Mouse (Mus musculus): ENCODE measurements around the gene P2rx3.

Gene P2rx3

DNA sequence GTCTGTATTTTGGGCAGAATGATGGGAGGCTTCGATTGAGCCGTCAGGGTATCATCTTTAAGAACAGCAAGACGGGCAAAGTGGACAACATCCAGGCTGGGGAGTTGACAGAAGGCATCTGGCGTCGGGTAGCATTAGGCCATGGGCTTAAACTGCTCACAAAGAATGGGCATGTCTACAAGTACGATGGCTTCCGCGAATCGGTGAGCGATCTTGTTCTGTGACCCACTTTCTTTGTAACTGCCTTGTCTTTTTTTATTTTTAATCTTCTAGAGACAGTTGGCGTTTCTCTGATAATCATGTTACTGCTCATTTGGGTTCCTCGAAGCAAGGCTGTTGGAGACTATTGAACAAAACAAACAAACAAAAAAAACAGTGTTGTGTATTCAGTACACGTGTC is 1.1 kb upstream of the P2rx3 start:
- no peak for DNase-seq

- no peak for DNase-seq
These were observed 685 bp downstream of the P2rx3 start for GRCm38 (mm10) chr2:85036507-85037046.

- DNase-seq: no peak
These were observed 3.1 kb downstream of the P2rx3 start for GRCm38 (mm10) chr2:85034169-85034568.

DNA sequence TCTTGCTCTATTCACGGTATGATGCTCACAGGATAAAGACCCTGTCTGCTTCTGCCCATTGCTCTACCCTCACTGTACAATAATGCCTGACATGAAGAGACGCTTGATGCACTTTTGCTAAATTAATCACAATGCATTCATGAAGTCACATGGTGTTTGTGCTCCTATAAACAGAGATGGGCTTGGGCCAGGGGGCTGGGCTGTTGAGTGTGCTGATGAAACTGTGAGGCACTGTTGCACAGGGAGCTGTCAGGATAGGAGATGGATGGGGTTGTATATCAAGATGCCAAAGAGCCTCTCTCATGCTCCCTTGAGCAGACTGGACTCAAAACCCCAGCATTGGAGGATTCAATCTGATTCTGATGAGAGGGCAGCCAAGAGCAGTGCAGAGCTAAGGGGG is 4.1 kb downstream of the P2rx3 start:
- no peak for DNase-seq

GRCm38 (mm10) chr2:85030989-85031388 is 6.3 kb downstream of the P2rx3 start:
- DNase-seq: no peak

- DNase-seq: no peak
These were observed 7.4 kb downstream of the P2rx3 start for GRCm38 (mm10) chr2:85029897-85030296.

DNA sequence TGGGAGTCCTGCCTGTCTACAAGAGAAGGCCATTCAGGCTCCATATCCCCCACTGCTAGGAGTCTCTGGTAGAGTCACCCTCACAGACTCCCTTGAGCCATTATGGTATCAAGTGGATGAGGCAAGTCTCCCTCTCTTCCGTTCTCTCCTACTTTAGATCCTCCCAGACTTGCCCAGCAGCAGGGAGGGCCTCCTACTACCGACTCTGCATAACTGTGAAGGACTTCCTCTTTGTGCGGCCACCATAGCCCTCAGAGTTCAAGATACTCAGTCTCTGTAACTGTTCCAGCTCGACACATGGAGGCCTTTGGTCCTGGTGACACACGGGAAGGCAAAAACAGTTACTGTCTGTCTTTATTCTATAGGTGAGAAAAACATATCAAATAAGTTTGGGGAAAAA is 10.0 kb downstream of the P2rx3 start:
- no peak for DNase-seq

GRCm38 (mm10) chr2:85026178-85026577 is 11.1 kb downstream of the P2rx3 start:
- no peak for DNase-seq

DNA sequence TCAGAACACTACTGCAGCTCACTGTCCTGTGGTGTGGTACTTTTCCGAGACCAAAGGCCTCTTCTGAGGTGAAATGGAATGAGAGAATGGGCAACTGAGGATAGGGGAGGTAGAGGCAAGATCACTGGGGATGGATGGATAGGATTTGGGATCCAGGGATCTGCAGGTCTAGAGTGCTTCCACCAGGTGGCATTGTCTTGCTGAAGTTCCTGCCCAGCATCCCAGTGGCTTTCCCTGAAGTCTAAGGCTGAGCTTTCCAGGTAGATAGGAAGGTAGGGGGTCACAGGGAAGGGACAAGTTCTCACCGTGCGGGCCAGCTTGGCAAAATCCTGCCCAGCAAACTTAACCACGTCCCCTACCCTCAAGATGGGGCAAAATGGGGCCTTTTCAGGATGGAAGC is 15.2 kb downstream of the P2rx3 start:
- DNase-seq: no peak

GRCm38 (mm10) chr2:85014588-85014982 is 22.7 kb downstream of the P2rx3 start:
- DNase-seq: no peak

DNA sequence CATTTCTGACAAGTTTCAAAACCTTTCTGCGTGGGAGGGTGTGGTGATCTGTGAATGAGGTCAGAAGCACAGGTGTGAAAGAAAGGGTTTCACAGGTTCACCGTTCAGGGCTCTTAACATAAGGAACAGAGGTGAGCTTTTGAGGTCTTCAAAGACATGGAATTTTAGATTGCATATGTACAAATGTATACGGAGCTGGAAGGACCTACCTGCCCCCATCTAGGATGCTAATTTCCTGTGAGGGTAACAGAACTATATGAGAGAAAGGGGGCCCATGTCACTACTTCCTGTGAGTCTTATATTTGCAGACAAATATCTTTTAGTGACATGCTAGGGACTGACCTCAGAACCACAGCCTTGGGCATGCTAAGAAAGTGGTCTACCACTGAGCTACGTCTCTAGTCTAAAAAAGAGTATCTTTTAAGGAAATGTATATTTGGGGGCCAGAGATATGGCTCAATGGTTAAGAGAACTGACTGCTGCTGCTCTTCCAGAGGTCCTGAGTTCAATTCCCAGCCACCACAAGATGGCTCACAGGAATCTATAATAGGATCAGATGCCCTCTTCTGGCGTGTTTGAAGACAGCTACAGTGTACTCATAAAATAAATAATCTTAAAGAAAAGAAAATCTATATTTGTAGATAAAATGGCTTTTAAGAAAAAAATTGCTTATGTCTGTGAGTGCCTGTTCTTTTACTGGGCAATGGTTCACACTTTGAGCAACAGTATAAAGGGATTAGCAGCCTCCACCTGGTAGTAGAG is 23.3 kb downstream of the P2rx3 start:
- no peak for DNase-seq

GRCm38 (mm10) chr2:85012679-85013078 is 24.6 kb downstream of the P2rx3 start:
- DNase-seq: no peak

DNA sequence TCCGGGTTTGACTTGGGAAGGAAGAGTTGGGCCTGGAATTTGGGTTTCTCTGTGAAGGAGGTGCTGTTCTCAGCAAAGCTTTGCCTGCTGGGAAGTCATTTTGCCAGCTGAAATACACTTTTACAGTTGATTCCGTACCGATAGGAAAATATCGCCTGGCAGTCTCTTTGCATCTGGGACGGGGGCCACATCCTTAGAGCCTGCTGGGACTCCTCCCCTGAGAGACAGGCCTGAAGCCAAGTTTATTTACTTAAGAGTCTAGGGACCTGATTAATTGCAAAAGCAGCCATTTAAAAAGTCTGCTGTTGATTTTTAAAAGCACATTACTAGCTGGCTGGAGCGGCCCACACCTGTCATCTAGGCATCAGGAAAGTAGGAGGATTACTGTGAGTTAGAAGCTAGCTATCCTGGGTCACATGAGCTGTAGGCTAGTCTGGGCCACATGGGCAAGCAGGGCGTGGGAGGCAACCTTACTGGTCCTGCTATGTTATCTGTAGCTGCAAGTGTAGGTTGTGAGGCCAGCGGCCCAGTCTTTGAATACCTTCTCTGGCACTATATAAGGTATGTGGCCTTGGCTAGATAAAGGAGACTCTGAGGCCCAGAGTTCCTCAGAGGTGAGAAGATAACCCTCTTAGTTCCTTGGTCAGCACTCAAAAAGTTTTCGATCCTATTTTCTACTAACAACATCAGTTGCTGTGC is 25.2 kb downstream of the P2rx3 start:
- DNase-seq: no peak

- DNase-seq: no peak
These were observed 28.1 kb downstream of the P2rx3 start for GRCm38 (mm10) chr2:85009212-85009611.

DNA sequence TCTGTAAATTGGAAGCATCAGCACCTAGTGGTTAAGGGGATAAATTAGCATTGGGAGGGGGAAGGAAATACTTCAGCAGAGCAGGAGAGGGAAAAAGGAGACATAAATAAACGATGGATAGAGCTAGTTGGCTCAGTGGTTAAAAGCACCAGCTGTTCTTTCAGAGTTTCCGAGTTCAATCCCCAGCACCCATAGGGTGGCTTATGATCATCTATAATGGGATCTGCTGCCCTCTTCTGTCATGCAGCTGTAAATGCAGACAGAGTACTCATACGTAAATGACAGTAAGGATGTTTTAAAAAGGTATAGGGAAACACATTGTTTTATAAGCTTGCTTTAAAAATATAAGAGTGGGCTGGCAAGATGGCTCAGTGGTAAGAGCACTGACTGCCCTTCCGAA is 29.5 kb downstream of the P2rx3 start:
- DNase-seq: no peak

GRCm38 (mm10) chr2:85006600-85006999 is 30.7 kb downstream of the P2rx3 start:
- no peak for DNase-seq

GRCm38 (mm10) chr2:85004341-85004740 is 32.9 kb downstream of the P2rx3 start:
- no peak for DNase-seq

DNA sequence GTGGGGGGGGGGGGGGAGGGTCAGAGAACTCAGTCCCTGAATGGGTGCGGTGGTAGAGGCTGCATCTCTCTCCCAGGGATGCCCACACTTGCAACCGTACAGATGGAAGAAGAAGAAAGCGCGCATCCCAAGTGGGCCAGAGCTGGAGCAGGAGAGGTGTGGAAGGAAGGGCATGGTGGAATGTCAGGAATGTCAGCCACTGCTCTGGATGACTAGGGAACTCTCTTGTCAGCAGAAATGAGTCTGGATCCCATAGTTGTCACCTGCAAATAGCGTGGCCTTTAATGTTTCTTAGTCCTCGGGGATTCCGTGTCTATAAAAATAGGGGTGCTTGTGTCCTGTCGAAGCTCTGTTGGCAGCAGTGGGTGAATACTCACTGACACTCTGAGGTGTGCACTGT is 34.7 kb downstream of the P2rx3 start:
- no peak for DNase-seq

- no peak for DNase-seq
These were observed 35.8 kb downstream of the P2rx3 start for GRCm38 (mm10) chr2:85001497-85001896.

DNA sequence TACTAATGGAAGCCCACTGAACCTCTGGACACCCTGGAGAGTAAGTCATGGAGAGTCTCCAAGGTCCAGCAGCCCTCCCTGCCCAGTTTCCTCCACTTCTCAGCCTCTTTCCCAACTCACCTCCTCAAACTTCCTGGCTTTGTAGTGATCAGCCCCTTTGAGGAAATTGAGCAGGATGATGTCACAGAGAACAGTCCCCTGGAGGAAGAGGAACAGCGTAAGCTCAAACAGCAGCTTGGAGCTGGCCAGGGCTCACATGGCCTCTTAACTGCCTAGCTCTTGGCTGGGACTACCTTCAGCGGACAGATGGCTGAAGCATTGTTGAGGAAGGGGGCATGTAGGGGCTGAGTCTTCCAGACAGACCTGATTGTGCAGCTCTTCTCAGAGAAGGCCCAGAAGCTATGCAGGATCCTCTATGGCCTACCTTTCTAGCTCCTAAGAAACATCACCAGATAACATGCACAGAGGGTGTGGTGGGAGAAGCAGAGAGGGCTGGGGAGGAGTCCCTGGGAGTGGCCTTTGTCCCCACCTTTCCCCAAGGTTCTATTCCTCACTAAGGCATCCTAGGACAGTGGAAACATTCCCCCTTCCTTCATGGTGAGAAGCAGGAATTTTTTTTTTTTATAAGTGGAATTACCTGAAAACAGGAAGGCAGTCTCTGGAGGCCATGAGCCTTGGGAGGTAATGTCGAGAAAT is 37.6 kb downstream of the P2rx3 start:
- DNase-seq: no peak

DNA sequence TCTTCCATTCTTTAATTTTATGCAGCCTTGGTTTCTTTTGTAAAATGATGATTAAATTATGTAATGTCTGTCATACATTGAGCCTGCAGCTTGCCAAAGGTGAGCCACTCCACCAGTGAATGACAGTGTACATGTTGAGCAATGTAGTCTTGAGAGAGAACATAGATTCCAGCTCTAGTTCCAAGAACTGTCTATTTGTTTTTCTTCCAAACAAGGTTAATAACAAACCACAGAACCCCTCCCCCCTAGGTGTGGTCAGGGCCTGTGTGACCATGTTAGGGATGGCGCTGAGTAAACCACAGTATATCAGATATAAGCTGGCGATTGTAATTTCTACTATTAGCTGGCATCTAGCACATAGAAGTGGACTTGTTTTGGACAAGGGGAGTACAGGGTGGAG is 40.9 kb downstream of the P2rx3 start:
- no peak for DNase-seq

GRCm38 (mm10) chr2:84987930-84988329 is 49.3 kb downstream of the P2rx3 start, which contains the start of gene Prg3:
Gene Prg3, plus strand, starts transcription at chr2:84988215.
- DNase-seq: no peak

- no peak for DNase-seq
These were observed 57.1 kb downstream of the P2rx3 start, which contains the start of gene Prg2 for GRCm38 (mm10) chr2:84980188-84980587. Gene Prg2, plus strand, starts transcription at chr2:84980461.

DNA sequence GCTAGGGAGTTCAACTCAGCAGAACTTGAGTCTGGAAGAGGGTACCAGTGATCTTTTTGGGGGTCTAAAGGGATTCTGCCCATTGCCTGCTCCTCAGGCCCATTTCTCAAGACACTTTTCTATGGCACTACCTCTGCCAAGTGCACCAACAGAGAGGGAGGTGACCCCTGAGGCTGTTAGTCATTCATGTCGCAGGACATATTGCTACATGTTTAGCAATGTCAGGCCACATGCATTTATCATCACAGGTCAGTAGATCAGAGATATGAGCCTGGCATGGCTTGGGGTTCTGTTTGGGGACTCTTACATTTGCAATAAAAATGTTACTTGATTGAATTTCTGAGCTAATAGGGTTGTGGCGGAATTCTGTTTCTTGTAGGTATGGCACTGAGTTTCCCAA is 61.7 kb downstream of the P2rx3 start:
- no peak for DNase-seq
